In genomic region chr5:124171781-124172180, GRCm38 (mm10) we compare ENCODE assay signal across 13 mouse cellular contexts. TPM values are rescaled to one million over a fixed set of nuclear protein-coding genes. Genes with fewer than 3 reads are reported as not detected.
DNase-seq lines count a peak whose midpoint lies in the region; ATAC-seq and TF ChIP-seq lines count a peak whose summit lies in the region.
"Had no signal": no experiment of that assay in that cellular context is flagged by ENCODE, and none has a peak within 500 bp of the region (broad histone marks: within the 10 kb centered on the region; RNA-seq: fewer than 3 reads in every experiment).

No protein-coding gene starts in this region.

- H3K27ac ChIP-seq in layer of hippocampus, adult 2 months: peak overlapping the region; percentile 71
- 0 out of 2 replicates have a peak overlapping the region, but pooled peaks have one; percentile 1 for H3K27ac ChIP-seq in limb, embryonic 10.5 days
- H3K27ac ChIP-seq in hindbrain, embryonic 13.5 days: no peak overlapping the region
- no peak overlapping the region for H3K27ac ChIP-seq in forebrain, postnatal 0 days (ENCODE audit: low read depth, low read length)
- H3K27ac ChIP-seq: kidney, postnatal 0 days; limb, embryonic 12.5 days had no signal

- H3K36me3 ChIP-seq in limb, embryonic 10.5 days: no peaks in the 10 kb centered on the region
- H3K36me3 ChIP-seq in hindbrain, embryonic 13.5 days: no peaks in the 10 kb centered on the region
- H3K36me3 ChIP-seq in forebrain, postnatal 0 days (ENCODE audit: insufficient read depth): no peaks in the 10 kb centered on the region; the same call in 1 of the 2 replicates
- H3K36me3 ChIP-seq: limb, embryonic 12.5 days had no signal

- ATAC-seq in hindbrain, embryonic 13.5 days (ENCODE audit: low FRiP score): no peak
- ATAC-seq in forebrain, postnatal 0 days: no peak

- H3K27me3 ChIP-seq in limb, embryonic 10.5 days (ENCODE audit: low read depth, poor library complexity, severe bottlenecking): no peaks in the 10 kb centered on the region
- H3K27me3 ChIP-seq in hindbrain, embryonic 13.5 days: 0 out of 2 replicates have a peak, but pooled peaks cover 7% of the 10 kb centered on the region
- H3K27me3 ChIP-seq in forebrain, postnatal 0 days (ENCODE audit: insufficient read depth, low read length): no peaks in the 10 kb centered on the region
- H3K27me3 ChIP-seq: limb, embryonic 12.5 days had no signal

- H3K9me3 ChIP-seq in limb, embryonic 10.5 days (replicated peaks): no peaks in the 10 kb centered on the region
- no peaks in the 10 kb centered on the region for H3K9me3 ChIP-seq in hindbrain, embryonic 13.5 days
- H3K9me3 ChIP-seq in forebrain, postnatal 0 days (ENCODE audit: low read length): no peaks in the 10 kb centered on the region
- H3K9me3 ChIP-seq: limb, embryonic 12.5 days had no signal

- no peak overlapping the region for H3K4me3 ChIP-seq in layer of hippocampus, adult 2 months
- H3K4me3 ChIP-seq in limb, embryonic 10.5 days: no peak overlapping the region
- H3K4me3 ChIP-seq in hindbrain, embryonic 13.5 days: no peak overlapping the region
- H3K4me3 ChIP-seq in forebrain, postnatal 0 days (ENCODE audit: low read depth, low read length): no peak overlapping the region
- H3K4me3 ChIP-seq: limb, embryonic 12.5 days; myocyte had no signal

- DNase-seq in layer of hippocampus, adult 2 months (ENCODE audit: low spot score in 2 of 2): no peak
- no peak for DNase-seq in layer of hippocampus, postnatal 36 days
- DNase-seq in adrenal gland, postnatal 14 days: peak; percentile 59
- peak; percentile 53 to 62 for DNase-seq in heart, adult 9 months (ENCODE audit: low spot score in 2 of 2)
- no peak for DNase-seq in limb, embryonic 10.5 days (ENCODE audit: low spot score)
- no peak for DNase-seq in right cerebral cortex, adult 2 months (ENCODE audit: low spot score in 2 of 2)
- DNase-seq in forebrain, postnatal 0 days: no peak
- DNase-seq: layer of hippocampus, adult 9-11 months; lung, embryonic 14.5 days had no signal

- H3K4me2 ChIP-seq in hindbrain, embryonic 13.5 days: no peak overlapping the region
- no peak overlapping the region for H3K4me2 ChIP-seq in forebrain, postnatal 0 days (ENCODE audit: low read depth)
- H3K4me2 ChIP-seq: limb, embryonic 12.5 days; lung, embryonic 14.5 days had no signal

- peaks cover 48% of the 10 kb centered on the region for H3K4me1 ChIP-seq in limb, embryonic 10.5 days
- H3K4me1 ChIP-seq in hindbrain, embryonic 13.5 days (replicated peaks): peaks cover 69% of the 10 kb centered on the region
- peaks cover 6% of the 10 kb centered on the region for H3K4me1 ChIP-seq in forebrain, postnatal 0 days (ENCODE audit: insufficient read depth)

- 87% methylated on average over 9 of the region's 9 CpGs for WGBS in limb, embryonic 10.5 days
- whole genome bisulfite sequencing in hindbrain, embryonic 13.5 days: 77% methylated on average over 9 of the region's 9 CpGs
- WGBS in forebrain, postnatal 0 days: 43% methylated on average over 9 of the region's 9 CpGs

- no peak overlapping the region for H3K9ac ChIP-seq in hindbrain, embryonic 13.5 days
- H3K9ac ChIP-seq in forebrain, postnatal 0 days: no peak overlapping the region
- H3K9ac ChIP-seq: limb, embryonic 12.5 days; lung, embryonic 14.5 days had no signal

- TF ChIP-seq CTCF in layer of hippocampus, adult 2 months (conservative IDR thresholded peaks at IDR 0.05): no peak
- no peak for TF ChIP-seq CTCF in forebrain, postnatal 0 days (IDR thresholded peaks at IDR 0.05; ENCODE audit: low read depth)

RNA-seq across cellular contexts. Expression of gene Arl6ip4, which starts 55.9 kb away (rescaled TPM):
- total RNA-seq in layer of hippocampus, adult 2 months (2021): 10 to 100 TPM; 49.8 to 52.2 TPM
- total RNA-seq in layer of hippocampus, postnatal 36 days (2021): 10 to 100 TPM; 52.6 to 57.5 TPM
- 48.5 and 64.0 TPM in 2 replicates for total RNA-seq in adrenal gland, postnatal 14 days (2021)
- polyA plus RNA-seq in limb, embryonic 10.5 days (2016; fragmentation: Nextera tagmentation; extraction: Ambion mirVana): 139 and 150 TPM in 2 replicates
- polyA plus RNA-seq in hindbrain, embryonic 13.5 days (2015; fragmentation: Nextera tagmentation; extraction: Ambion mirVana): 71.7 and 75.1 TPM in 2 replicates
- total RNA-seq in forebrain, postnatal 0 days (2014; rRNA removed): 36.0 and 41.9 TPM in 2 replicates
- polyA plus RNA-seq in forebrain, postnatal 0 days (2015; fragmentation: Nextera tagmentation; extraction: Ambion mirVana): 95.6 and 98.3 TPM in 2 replicates

RNA-seq across cellular contexts. Expression of gene Ogfod2, which starts 59.7 kb away (rescaled TPM):
- 10 to 100 TPM; 32.7 to 38.7 TPM for total RNA-seq in layer of hippocampus, adult 2 months (2021)
- 10 to 100 TPM; 34.1 to 36.2 TPM for total RNA-seq in layer of hippocampus, postnatal 36 days (2021)
- total RNA-seq in adrenal gland, postnatal 14 days (2021): 35.8 and 37.1 TPM in 2 replicates
- polyA plus RNA-seq in limb, embryonic 10.5 days (2016; fragmentation: Nextera tagmentation; extraction: Ambion mirVana): 13.2 and 16.2 TPM in 2 replicates
- polyA plus RNA-seq in hindbrain, embryonic 13.5 days (2015; fragmentation: Nextera tagmentation; extraction: Ambion mirVana): 29.4 and 34.0 TPM in 2 replicates
- total RNA-seq in forebrain, postnatal 0 days (2014; rRNA removed): 56.0 and 58.3 TPM in 2 replicates
- polyA plus RNA-seq in forebrain, postnatal 0 days (2015; fragmentation: Nextera tagmentation; extraction: Ambion mirVana): 40.7 and 44.2 TPM in 2 replicates

Comparison
In these comparisons a context has a peak if more than half of its experiments do, and no peak if none do; other contexts are left out.
1. DNase-seq: peak in adrenal gland, postnatal 14 days (single experiment) and heart, adult 9 months (2 of 2); none in layer of hippocampus, adult 2 months (0 of 2), layer of hippocampus, postnatal 36 days (0 of 2), limb, embryonic 10.5 days (single experiment), right cerebral cortex, adult 2 months (0 of 2) and forebrain, postnatal 0 days (single experiment).
2. H3K27ac ChIP-seq: peak in layer of hippocampus, adult 2 months (single experiment) and limb, embryonic 10.5 days (single experiment); none in hindbrain, embryonic 13.5 days (single experiment) and forebrain, postnatal 0 days (single experiment).